8 mouse cellular contexts compared by ENCODE assay signal in the genomic region with DNA sequence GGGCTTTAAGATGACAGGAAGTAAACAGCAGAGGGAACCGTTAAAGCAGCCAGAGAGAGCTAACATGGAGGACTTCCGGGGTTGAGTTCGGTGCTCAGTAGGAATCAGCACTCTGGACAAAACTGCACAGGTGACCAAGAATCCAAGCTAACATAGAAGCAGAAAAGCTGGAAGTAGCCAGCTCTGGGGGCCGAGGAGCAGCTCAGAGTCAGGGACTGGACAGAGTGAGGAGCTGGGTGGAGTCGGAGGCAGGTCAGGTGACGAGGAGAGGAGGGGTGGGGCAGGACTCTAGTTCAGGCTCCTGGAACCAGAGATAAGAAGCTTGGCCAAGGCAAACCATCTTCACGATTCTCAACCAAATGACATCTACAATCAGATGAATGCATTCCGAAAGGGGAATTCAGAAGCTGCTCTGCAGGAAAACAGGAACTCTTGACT. TPM values are rescaled to one million over a fixed set of nuclear protein-coding genes. Genes with fewer than 3 reads are reported as not detected.
DNase-seq lines count a peak whose midpoint lies in the region; ATAC-seq and TF ChIP-seq lines count a peak whose summit lies in the region.

No protein-coding gene starts in this region.

- no peak for TF ChIP-seq EP300 in heart, postnatal 0 days (IDR thresholded peaks at IDR 0.05; ENCODE audit: low read depth)

- H3K27me3 ChIP-seq in heart, embryonic 10.5 days (ENCODE audit: insufficient read depth, poor library complexity, severe bottlenecking): peaks cover 7% of the 10 kb centered on the region; the same call in 1 of the 2 replicates
- H3K27me3 ChIP-seq in heart, postnatal 0 days (ENCODE audit: control insufficient read depth, insufficient read depth, low read length): no peaks in the 10 kb centered on the region
- H3K27me3 ChIP-seq in lung, embryonic 14.5 days (ENCODE audit: insufficient read depth, low read length): no peaks in the 10 kb centered on the region
- no peaks in the 10 kb centered on the region for H3K27me3 ChIP-seq in splenic B cell, adult 2 months (ENCODE audit: control insufficient read depth, insufficient read depth, low read length, poor library complexity, severe bottlenecking)

- no peaks in the 10 kb centered on the region for H3K9me3 ChIP-seq in heart, embryonic 10.5 days
- H3K9me3 ChIP-seq in heart, postnatal 0 days (replicated peaks; ENCODE audit: control insufficient read depth, low read length): no peaks in the 10 kb centered on the region
- no peaks in the 10 kb centered on the region for H3K9me3 ChIP-seq in lung, embryonic 14.5 days (ENCODE audit: low read depth, low read length)

- DNase-seq in heart, embryonic 10.5 days (ENCODE audit: low spot score): peak; percentile 91
- no peak for DNase-seq in heart, postnatal 4 days
- peak; percentile 37 for DNase-seq in ZHBTc4 (ENCODE audit: low read depth, low spot score)
- DNase-seq in heart, postnatal 0 days (ENCODE audit: low spot score): no peak
- DNase-seq in lung, embryonic 14.5 days: peak; percentile 34
- DNase-seq in splenic B cell, adult 2 months (ENCODE audit: low read depth, low spot score): peak; percentile 30
- no peak for DNase-seq in frontal cortex, postnatal 25 days (ENCODE audit: low spot score in 2 of 2)
- DNase-seq in layer of hippocampus, postnatal 10 days (ENCODE audit: low spot score in 2 of 2): no peak

- peak; percentile 64; the same call in 1 of the 2 replicates for ATAC-seq in heart, postnatal 0 days (ENCODE audit: insufficient read depth, low read depth)
- peak; percentile 81 for ATAC-seq in lung, embryonic 14.5 days (ENCODE audit: insufficient read depth)

- H3K9ac ChIP-seq in heart, postnatal 0 days (replicated peaks; ENCODE audit: low read depth, low read length): no peak overlapping the region
- H3K9ac ChIP-seq in lung, embryonic 14.5 days: no peak overlapping the region

- H3K4me1 ChIP-seq in heart, embryonic 10.5 days: peaks cover 8% of the 10 kb centered on the region
- H3K4me1 ChIP-seq in heart, postnatal 0 days (ENCODE audit: control insufficient read depth, insufficient read depth): peaks cover 6% of the 10 kb centered on the region; the same call in 1 of the 2 replicates
- H3K4me1 ChIP-seq in lung, embryonic 14.5 days (ENCODE audit: insufficient read depth): no peaks in the 10 kb centered on the region

- peak overlapping the region; percentile 74; the same call in 1 of the 2 replicates for H3K27ac ChIP-seq in heart, embryonic 10.5 days
- no peak overlapping the region for H3K27ac ChIP-seq in heart, postnatal 0 days (ENCODE audit: low read depth)
- H3K27ac ChIP-seq in lung, embryonic 14.5 days (ENCODE audit: low read depth): no peak overlapping the region

- H3K4me3 ChIP-seq in heart, embryonic 10.5 days: peak overlapping the region; percentile 51
- H3K4me3 ChIP-seq in heart, postnatal 0 days (ENCODE audit: low read depth, low read length): peak overlapping the region; percentile 29
- H3K4me3 ChIP-seq in lung, embryonic 14.5 days (ENCODE audit: low read depth, low read length): peak overlapping the region; percentile 14; the same call in 1 of the 2 replicates

- 20% methylated on average over 8 of the region's 8 CpGs for WGBS in heart, embryonic 10.5 days
- 21% methylated on average over 8 of the region's 8 CpGs for WGBS in heart, postnatal 0 days
- 13% methylated on average over 8 of the region's 8 CpGs for WGBS in lung, embryonic 14.5 days

- H3K4me2 ChIP-seq in heart, postnatal 0 days (ENCODE audit: low read depth, low read length): peak overlapping the region; percentile 43
- peak overlapping the region; percentile 54 for H3K4me2 ChIP-seq in lung, embryonic 14.5 days

- no peaks in the 10 kb centered on the region for H3K36me3 ChIP-seq in heart, embryonic 10.5 days
- H3K36me3 ChIP-seq in heart, postnatal 0 days (replicated peaks; ENCODE audit: control insufficient read depth, insufficient read depth, low read length): no peaks in the 10 kb centered on the region
- H3K36me3 ChIP-seq in lung, embryonic 14.5 days (ENCODE audit: insufficient read depth): no peaks in the 10 kb centered on the region
- H3K36me3 ChIP-seq in splenic B cell, adult 2 months (ENCODE audit: control insufficient read depth, insufficient read depth, low read length, poor library complexity, severe bottlenecking): no peaks in the 10 kb centered on the region

- no peak for TF ChIP-seq CTCF in heart, postnatal 0 days (IDR thresholded peaks at IDR 0.05; ENCODE audit: low read depth)
- TF ChIP-seq CTCF in lung, embryonic 14.5 days (IDR thresholded peaks at IDR 0.05; ENCODE audit: low read depth): no peak

RNA-seq across cellular contexts. Expression of a gene that starts 11.2 kb away (rescaled TPM):
- polyA plus RNA-seq in heart, embryonic 10.5 days (2016; fragmentation: Nextera tagmentation; extraction: Ambion mirVana): 0.11 and 0.23 TPM in 2 replicates
- under 1 TPM; 0.33 to 0.34 TPM for total RNA-seq in heart, postnatal 4 days (2021)
- 4.7 TPM in 1 of 2 replicates, not detected in the other for total RNA-seq in heart, postnatal 0 days (2014; rRNA removed; ENCODE audit: low replicate concordance)
- 0.26 and 0.45 TPM in 2 replicates for polyA plus RNA-seq in heart, postnatal 0 days (2015; fragmentation: Nextera tagmentation; extraction: Ambion mirVana)
- 0.67 and 1.2 TPM in 2 replicates for polyA plus RNA-seq in lung, embryonic 14.5 days (2014; fragmentation: Nextera tagmentation; extraction: Ambion mirVana)
- 1 to 10 TPM; 6.2 to 8.4 TPM for total RNA-seq in layer of hippocampus, postnatal 10 days (2021)

RNA-seq across cellular contexts. Expression of a gene that starts 27.7 kb away (rescaled TPM):
- 60.1 and 70.9 TPM in 2 replicates for polyA plus RNA-seq in heart, embryonic 10.5 days (2016; fragmentation: Nextera tagmentation; extraction: Ambion mirVana)
- total RNA-seq in heart, postnatal 4 days (2021): 10 to 100 TPM; 18.8 to 18.9 TPM
- 16.9 and 25.3 TPM in 2 replicates for total RNA-seq in heart, postnatal 0 days (2014; rRNA removed; ENCODE audit: low replicate concordance)
- polyA plus RNA-seq in heart, postnatal 0 days (2015; fragmentation: Nextera tagmentation; extraction: Ambion mirVana): 18.9 and 19.4 TPM in 2 replicates
- polyA plus RNA-seq in lung, embryonic 14.5 days (2014; fragmentation: Nextera tagmentation; extraction: Ambion mirVana): 82.8 and 83.6 TPM in 2 replicates
- 10 to 100 TPM; 12.5 to 15.6 TPM for total RNA-seq in layer of hippocampus, postnatal 10 days (2021)

Comparison
In these comparisons a context has a peak if more than half of its experiments do, and no peak if none do; other contexts are left out.
1. DNase-seq: peak in heart, embryonic 10.5 days (single experiment), ZHBTc4 (single experiment), lung, embryonic 14.5 days (single experiment) and splenic B cell, adult 2 months (single experiment); none in heart, postnatal 4 days (single experiment), heart, postnatal 0 days (single experiment), frontal cortex, postnatal 25 days (0 of 2) and layer of hippocampus, postnatal 10 days (0 of 2).
2. Peak in every context shown above with its lines, with median percentiles within 50 percentile points of each other: H3K4me3 ChIP-seq.